Mouse (Mus musculus): ENCODE measurements around the gene Frmpd4.

GRCm38 (mm10) chrX:168207034-168207433 is 370.0 kb downstream of the Frmpd4 start:
- TF ChIP-seq CTCF (IDR thresholded peaks at IDR 0.05; ENCODE audit: extremely low read depth, insufficient read depth, low read length): no peak
- no peak for TF ChIP-seq POLR2A (IDR thresholded peaks at IDR 0.05; ENCODE audit: extremely low read depth, insufficient read depth, low read length)
